Mouse (Mus musculus): ENCODE data around the gene Sept11. TPM values are rescaled to one million over a fixed set of nuclear protein-coding genes. Genes with fewer than 3 reads are reported as not detected.

Sept11 gene
- polyA plus RNA-seq, 1 experiment = 18.4 TPM

GRCm38 (mm10) chr5:93224549-93224948 is 131.3 kb downstream of the Sept11 start:
- TF ChIP-seq GATA1 (IDR thresholded peaks at IDR 0.05; ENCODE audit: low read length) = no peak

Other genes with a start within 250 kb of the Sept11 start
- gene Sowahb, start 48.4 kb upstream of the Sept11 start, polyA plus RNA-seq (2012) = not detected in 2 replicates
- gene Ccni, start 113.1 kb downstream of the Sept11 start, polyA plus RNA-seq (2012) = 131 and 135 TPM in 2 replicates
- 0.11 and 0.19 TPM in 2 replicates for gene 2010109A12Rik, start 113.1 kb downstream of the Sept11 start, polyA plus RNA-seq (2012)
- 19.6 and 30.7 TPM in 2 replicates for gene Ccng2, start 173.8 kb downstream of the Sept11 start, polyA plus RNA-seq (2012)

All from G1E-ER4 (cell line).